Mouse (Mus musculus) lung, adult 2 months (tissue): Measurements from ENCODE around the gene Cadm1.

ENCODE experiments used
- CTCF ChIP-seq: fragments of 200-500 bp; IDR thresholded peaks from 2 replicates; pipeline ENCODE4 v1.5.1; 2011; ENCODE audit warnings: mild to moderate bottlenecking, low read length, control low read depth; ENCODE audit not compliant: insufficient read depth
- POLR2A ChIP-seq: fragments of 200-500 bp; IDR thresholded peaks from 2 replicates; pipeline ENCODE4 v1.6.1; 2011; ENCODE audit warnings: low read depth, mild to moderate bottlenecking, control low read depth, low read length, borderline replicate concordance; ENCODE audit errors: extremely low read depth

DNA sequence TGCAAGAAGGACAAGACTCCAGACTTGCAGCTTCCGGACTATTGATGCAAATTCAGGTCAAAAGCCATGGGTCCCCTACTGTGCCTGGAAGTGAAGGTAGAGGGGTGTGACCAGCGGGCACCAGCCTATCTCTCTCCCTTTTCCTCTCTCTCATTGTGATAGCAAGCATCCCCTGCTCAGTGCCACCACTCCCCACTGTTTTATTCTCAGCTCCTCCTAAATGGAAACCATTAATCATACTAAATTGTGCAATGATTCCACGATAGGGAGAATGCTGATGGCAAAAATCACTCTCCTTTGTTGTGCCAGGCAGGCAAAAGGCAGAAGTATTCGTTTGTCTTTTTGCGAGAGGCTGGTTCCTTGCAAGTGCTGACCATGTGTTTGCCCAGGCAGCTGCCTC is 328.2 kb downstream of the Cadm1 start:
- TF ChIP-seq POLR2A (no peak), CTCF (no peak)
